Mouse (Mus musculus) intestine, embryonic 14.5 days (tissue): Measurements from ENCODE around the gene Rabgap1l. TPM values are rescaled to one million over a fixed set of nuclear protein-coding genes. Genes with fewer than 3 reads are reported as not detected.

Experiments used
- ATAC-seq: fragments of 200-750 bp; cut with Nextera tagmentation; replicated peaks from 2 replicates; pipeline ENCODE4 v1.8.0; 2017; ENCODE audit warnings: low read depth, moderate number of reproducible peaks, moderate TSS enrichment, moderate library complexity; ENCODE audit not compliant: low FRiP score, low TSS enrichment
- DNase-seq: peaks from one replicate; pipeline ENCODE4 v3.0.0-alpha.2; 2018; ENCODE audit warnings: low spot score
- H3K27ac ChIP-seq: fragments of 300-500 bp; sonication (generic); 2 replicates; pipeline ENCODE4 v1.5.1; 2014; ENCODE audit warnings: low read depth, mild to moderate bottlenecking, control low read depth
- H3K27me3 ChIP-seq: fragments of 300-500 bp; sonication (generic); replicated peaks from 2 replicates; pipeline ENCODE4 v1.6.1; 2014; ENCODE audit warnings: low read length, control low read depth; ENCODE audit not compliant: control insufficient read depth, insufficient read depth
- H3K36me3 ChIP-seq: fragments of 300-500 bp; sonication (generic); 2 replicates; pipeline ENCODE4 v1.6.1; 2014; ENCODE audit warnings: low read length, control low read depth; ENCODE audit not compliant: control insufficient read depth, insufficient read depth
- H3K4me1 ChIP-seq: fragments of 300-500 bp; sonication (generic); replicated peaks from 2 replicates; pipeline ENCODE4 v1.6.1; 2014; ENCODE audit warnings: low read length, control low read depth, mixed read lengths; ENCODE audit not compliant: control insufficient read depth, insufficient read depth
- H3K4me2 ChIP-seq: fragments of 300-500 bp; sonication (generic); 2 replicates; pipeline ENCODE4 v1.6.1; 2014; ENCODE audit warnings: low read length
- H3K4me3 ChIP-seq: fragments of 300-500 bp; sonication (generic); 2 replicates; pipeline ENCODE4 v1.5.1; 2014; ENCODE audit warnings: low read depth, low read length, control low read depth, mixed read lengths
- H3K9ac ChIP-seq: fragments of 300-500 bp; sonication (generic); 2 replicates; pipeline ENCODE4 v1.6.1; 2014; ENCODE audit warnings: mild to moderate bottlenecking, low read length
- H3K9me3 ChIP-seq: fragments of 300-500 bp; sonication (generic); 2 replicates; pipeline ENCODE4 v1.6.1; 2016; ENCODE audit warnings: low read length, control low read depth; ENCODE audit not compliant: control insufficient read depth
- WGBS: fragments of 180-500 bp; shearing (Covaris S2); extraction: QIAGEN DNeasy Blood & Tissue Kit; methylation state at CpG from one replicate; pipeline ENCODE4 v1.1.7; 2014; 5-methylcytosine and 5-hydroxymethylcytosine counted together
- microRNA counts: library from miRNA; unstranded; fragments of <30 nt; microRNA quantifications from one replicate; lab custom pipeline; 2016
- microRNA-seq: library from miRNA; unstranded; fragments of <30 nt; microRNA quantifications from one replicate; pipeline ENCODE4, GENCODE M21; 2016
- polyA plus RNA-seq: library from polyadenylated mRNA; unstranded; fragments of >200 nt; fragmentation: Nextera tagmentation; extraction: Ambion mirVana; gene quantifications from 2 replicates; pipeline ENCODE4 v1.2.1, GENCODE M21; 2014

The Rabgap1l gene
- polyA plus RNA-seq, 1 experiment from 2014 or later = 19.9 TPM

DNA sequence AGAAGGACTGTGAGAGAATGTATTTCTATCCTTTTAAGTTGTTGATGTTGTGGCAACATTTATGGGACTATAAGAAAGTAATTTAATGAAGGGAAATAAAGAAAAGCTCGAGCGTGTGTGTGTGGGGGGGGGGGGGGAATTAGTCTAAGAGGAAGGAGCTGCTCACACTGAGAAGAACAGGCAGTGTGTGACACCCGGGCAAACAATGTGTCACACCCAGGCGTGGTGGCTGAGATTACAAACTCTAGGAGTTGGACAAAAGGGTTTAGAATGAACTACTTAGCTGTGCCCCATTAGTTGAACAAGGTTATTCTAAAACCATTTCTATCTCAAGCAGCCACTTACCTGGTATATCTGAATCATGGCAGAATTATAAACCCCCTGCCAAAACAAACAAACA is 611.8 kb downstream of the Rabgap1l start:
- H3K4me2 ChIP-seq = no peak overlapping the region
- 70% methylated on average over 4 of the region's 4 CpGs for WGBS
- H3K27ac ChIP-seq = no peak overlapping the region
- H3K9ac ChIP-seq = no peak overlapping the region
- no peaks in the 10 kb centered on the region for H3K27me3 ChIP-seq
- no peaks in the 10 kb centered on the region for H3K4me1 ChIP-seq
- DNase-seq = no peak
- no peaks in the 10 kb centered on the region for H3K9me3 ChIP-seq
- no peak overlapping the region for H3K4me3 ChIP-seq
- H3K36me3 ChIP-seq = no peaks in the 10 kb centered on the region
- no peak for ATAC-seq

- ATAC-seq (no peak), DNase-seq (no peak)
- H3K4me1 ChIP-seq = no peaks in the 10 kb centered on the region
- H3K27me3 ChIP-seq = no peaks in the 10 kb centered on the region
- no peak overlapping the region for H3K4me2 ChIP-seq
- no peak overlapping the region for H3K4me3 ChIP-seq
- H3K9me3 ChIP-seq = no peaks in the 10 kb centered on the region
- no peaks in the 10 kb centered on the region for H3K36me3 ChIP-seq
- 69% methylated on average over 8 of the region's 8 CpGs for WGBS
- no peak overlapping the region for H3K27ac ChIP-seq
- no peak overlapping the region for H3K9ac ChIP-seq
Measured at GRCm38 (mm10) chr1:160176903-160177302, 616.1 kb downstream of the Rabgap1l start.

MicroRNAs within 50 kb of the gene (microRNA counts, 519-probe panel; counts per million panel counts)
- microRNA mmu-miR-1927 (lab: Ali Mortazavi, UCI) = not detected

Small RNA genes lying within 50 kb of the gene (microRNA-seq; reads per million reads assigned to microRNA genes)
- 3.3 reads per million, percentile 29 among the genes with 10 or more reads in this experiment for gene Mir1927

Other genes starting within 250 kb of the Rabgap1l start
- 9.6 and 10.4 TPM in 2 replicates for gene Rc3h1, start 113.2 kb upstream of the Rabgap1l start, polyA plus RNA-seq
- gene Serpinc1, start 185.4 kb upstream of the Rabgap1l start, polyA plus RNA-seq = 1.9 and 2.0 TPM in 2 replicates
- gene Zbtb37, start 241.6 kb upstream of the Rabgap1l start, polyA plus RNA-seq = 6.6 and 8.1 TPM in 2 replicates